Mouse (Mus musculus) kidney, adult 9 months (tissue): ENCODE measurements around the gene Gm14418.
A peak's percentile ranks its signal among the peaks of the same experiment; 100 is the strongest.

ENCODE experiments used
- DNase-seq: peaks from one replicate; pipeline ENCODE4 v3.0.0; 2022

Gene Gm14418

GRCm38 (mm10) chr2:177398096-177398495, at the start of gene Gm14418:
TSS of gene Gm14418 (minus strand) at chr2:177398320.
- peak; percentile 10 for DNase-seq
